Mouse (Mus musculus): Measurements from ENCODE around the gene Ndst2.

GRCm38 (mm10) chr14:20702741-20703381, 31.5 kb downstream of the Ndst2 start, which contains the start of gene Chchd1:
- TF ChIP-seq POLR2A (IDR thresholded peaks at IDR 0.05; ENCODE audit: borderline replicate concordance, insufficient read depth, low read length) = peak; percentile 75
- TF ChIP-seq CTCF (IDR thresholded peaks at IDR 0.05; ENCODE audit: borderline replicate concordance, insufficient read depth, low read depth, low read length) = no peak

Data from cerebellum, adult 2 months (tissue).